ENCODE assay signal across 9 mouse cellular contexts in the genomic region with DNA sequence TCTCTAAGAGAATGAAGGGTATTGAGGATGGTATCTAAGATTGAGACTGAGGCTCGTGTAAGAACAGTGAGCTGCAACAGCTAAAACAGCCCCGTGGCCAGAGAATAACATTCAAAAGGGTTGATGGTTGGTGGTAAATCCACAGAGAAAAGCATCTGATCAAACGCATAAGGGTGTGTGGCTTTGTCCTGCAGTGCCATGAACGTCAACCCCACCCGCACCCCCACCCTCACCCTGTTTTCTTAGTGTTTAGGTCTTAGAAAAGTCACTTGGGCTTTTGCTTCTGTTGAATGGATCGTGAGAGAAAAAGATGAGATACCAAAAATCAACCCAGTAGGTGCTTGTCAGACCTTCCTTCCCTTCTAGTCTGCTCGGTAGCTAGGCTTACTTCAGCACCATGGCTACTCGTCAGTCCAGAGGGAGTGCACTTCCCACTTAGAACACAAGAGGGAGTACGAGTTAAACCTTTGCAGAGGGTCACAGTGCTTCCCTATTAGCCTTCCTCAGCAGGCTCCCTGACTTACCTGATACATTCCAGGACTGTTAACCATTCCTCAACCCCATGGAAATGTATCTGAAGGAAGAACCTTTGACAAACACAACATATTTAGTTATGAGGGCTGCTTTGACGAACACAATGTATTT. TPM values are rescaled to one million over a fixed set of nuclear protein-coding genes. Genes with fewer than 3 reads are reported as not detected.
DNase-seq lines count a peak whose midpoint lies in the region; ATAC-seq and TF ChIP-seq lines count a peak whose summit lies in the region.
"Had no signal": no experiment of that assay in that cellular context is flagged by ENCODE, and none has a peak within 500 bp of the region (broad histone marks: within the 10 kb centered on the region; RNA-seq: fewer than 3 reads in every experiment).

No protein-coding gene starts in this region.

- no peaks in the 10 kb centered on the region for H3K27me3 ChIP-seq in ES-Bruce4 (ENCODE audit: control insufficient read depth, insufficient read depth, low read length, poor library complexity, severe bottlenecking)
- no peaks in the 10 kb centered on the region for H3K27me3 ChIP-seq in liver, embryonic 16.5 days (ENCODE audit: control insufficient read depth, insufficient read depth, low read depth, low read length)

- no peak overlapping the region for H3K9ac ChIP-seq in ES-Bruce4 (ENCODE audit: low read depth, poor library complexity, severe bottlenecking)
- H3K9ac ChIP-seq in liver, embryonic 16.5 days (ENCODE audit: low read depth, low read length): no peak overlapping the region
- H3K9ac ChIP-seq: liver, embryonic 15.5 days had no signal

- no peaks in the 10 kb centered on the region for H3K4me1 ChIP-seq in ES-Bruce4 (ENCODE audit: control insufficient read depth, insufficient read depth, low read length)
- peaks cover 7% of the 10 kb centered on the region for H3K4me1 ChIP-seq in liver, embryonic 16.5 days (ENCODE audit: control insufficient read depth, low read depth, low read length)

- 30% methylated on average over 10 of the region's 10 CpGs for WGBS in liver, embryonic 16.5 days (ENCODE audit: insufficient replicate concordance)

- no peaks in the 10 kb centered on the region for H3K9me3 ChIP-seq in ES-Bruce4 (replicated peaks; ENCODE audit: control insufficient read depth, insufficient read depth, low read length, poor library complexity, severe bottlenecking)
- no peaks in the 10 kb centered on the region for H3K9me3 ChIP-seq in liver, embryonic 16.5 days (replicated peaks; ENCODE audit: control insufficient read depth, low read length)
- H3K9me3 ChIP-seq: liver, embryonic 15.5 days had no signal

- no peak overlapping the region for H3K27ac ChIP-seq in ES-Bruce4 (ENCODE audit: insufficient read depth, low read length)
- H3K27ac ChIP-seq in liver, embryonic 16.5 days (ENCODE audit: low read length): no peak overlapping the region
- H3K27ac ChIP-seq: liver, embryonic 15.5 days had no signal

- intact Hi-C loops in heart, postnatal 14 days (cut with DNase I): loop anchor here (1.0 to 5.0 kb wide), 3 partner anchors 106 to 295 kb away; no protein-coding TSS in a partner anchor

- peak; percentile 64; the same call in 1 of the 2 replicates for ATAC-seq in liver, embryonic 16.5 days (ENCODE audit: low read depth)
- peak; percentile 89; the same call in 1 of the 2 replicates for ATAC-seq in neutrophil, adult 5-6 weeks (ENCODE audit: extremely low read depth, insufficient number of reproducible peaks, low FRiP score, poor library complexity, severe bottlenecking)

- TF ChIP-seq CTCF in ES-Bruce4 (IDR thresholded peaks at IDR 0.05; ENCODE audit: low read depth, low read length): peak; percentile 81

- TF ChIP-seq POLR2A in ES-Bruce4 (IDR thresholded peaks at IDR 0.05; ENCODE audit: insufficient read depth, low read length): no peak

- H3K4me3 ChIP-seq in ES-Bruce4 (ENCODE audit: low read depth, low read length): no peak overlapping the region
- H3K4me3 ChIP-seq in liver, embryonic 16.5 days (ENCODE audit: low read depth, low read length): no peak overlapping the region
- H3K4me3 ChIP-seq: liver, embryonic 15.5 days had no signal

- peak; percentile 66 for DNase-seq in c-Kit-negative CD71-positive TER-119-positive erythroid progenitor cells, embryonic 14.5 days (ENCODE audit: low read depth, low spot score)
- peak; percentile 61 for DNase-seq in fibroblast of lung, adult 2 months (ENCODE audit: low read depth)
- peak; percentile 78 to 91 for DNase-seq in heart, postnatal 14 days
- DNase-seq in kidney, postnatal 4 days: peak; percentile 71 to 81
- peak; percentile 75 for DNase-seq in testis, postnatal 14 days (ENCODE audit: low spot score)

- no peaks in the 10 kb centered on the region for H3K36me3 ChIP-seq in ES-Bruce4 (ENCODE audit: control insufficient read depth, insufficient read depth, low read length, poor library complexity, severe bottlenecking)
- no peaks in the 10 kb centered on the region for H3K36me3 ChIP-seq in liver, embryonic 16.5 days (ENCODE audit: control insufficient read depth, insufficient read depth)
- H3K36me3 ChIP-seq: liver, embryonic 15.5 days had no signal

- TF ChIP-seq EP300 in ES-Bruce4 (IDR thresholded peaks at IDR 0.05; ENCODE audit: insufficient read depth, low read depth, low read length): no peak

- no peak overlapping the region for H3K4me2 ChIP-seq in liver, embryonic 16.5 days (ENCODE audit: low read depth, low read length)
- H3K4me2 ChIP-seq: liver, embryonic 15.5 days had no signal

RNA-seq across cellular contexts. Expression of a gene that starts 9.0 kb away (rescaled TPM):
- polyA plus RNA-seq in ES-Bruce4 (2011; ENCODE audit: insufficient read depth, insufficient read length, low read depth, missing spikeins): 16.3 and 17.0 TPM in 2 replicates
- under 1 TPM; 0.22 to 0.36 TPM for total RNA-seq in heart, postnatal 14 days (2021)
- 2.5 TPM in 2 replicates for polyA plus RNA-seq in liver, embryonic 16.5 days (2015; fragmentation: Nextera tagmentation; extraction: Ambion mirVana)
- total RNA-seq in neutrophil, adult 5-6 weeks (2017): 0.81 TPM in 1 of 2 replicates, not detected in the other

RNA-seq across cellular contexts. Expression of a gene that starts 21.4 kb away (rescaled TPM):
- not detected in 2 replicates for polyA plus RNA-seq in ES-Bruce4 (2011; ENCODE audit: insufficient read depth, insufficient read length, low read depth, missing spikeins)
- not detected for total RNA-seq in heart, postnatal 14 days (2021)
- 0.11 and 0.16 TPM in 2 replicates for polyA plus RNA-seq in liver, embryonic 16.5 days (2015; fragmentation: Nextera tagmentation; extraction: Ambion mirVana)
- total RNA-seq in neutrophil, adult 5-6 weeks (2017): 0.37 and 0.70 TPM in 2 replicates

RNA-seq across cellular contexts. Expression of a gene that starts 22.3 kb away (rescaled TPM):
- polyA plus RNA-seq in ES-Bruce4 (2011; ENCODE audit: insufficient read depth, insufficient read length, low read depth, missing spikeins): 20.1 and 20.7 TPM in 2 replicates
- 10 to 100 TPM; 17.7 to 20.0 TPM for total RNA-seq in heart, postnatal 14 days (2021)
- polyA plus RNA-seq in liver, embryonic 16.5 days (2015; fragmentation: Nextera tagmentation; extraction: Ambion mirVana): 29.0 and 31.2 TPM in 2 replicates
- total RNA-seq in neutrophil, adult 5-6 weeks (2017): 12.7 and 16.0 TPM in 2 replicates

RNA-seq across cellular contexts. Expression of a gene that starts 35.5 kb away (rescaled TPM):
- polyA plus RNA-seq in ES-Bruce4 (2011; ENCODE audit: insufficient read depth, insufficient read length, low read depth, missing spikeins): 90.6 and 99.2 TPM in 2 replicates
- total RNA-seq in heart, postnatal 14 days (2021): 10 to 100 TPM; 30.4 to 38.0 TPM
- 27.5 and 27.8 TPM in 2 replicates for polyA plus RNA-seq in liver, embryonic 16.5 days (2015; fragmentation: Nextera tagmentation; extraction: Ambion mirVana)
- total RNA-seq in neutrophil, adult 5-6 weeks (2017): 37.0 and 40.7 TPM in 2 replicates

RNA-seq across cellular contexts. Expression of a gene that starts 36.4 kb away (rescaled TPM):
- polyA plus RNA-seq in ES-Bruce4 (2011; ENCODE audit: insufficient read depth, insufficient read length, low read depth, missing spikeins): 152 and 155 TPM in 2 replicates
- 10 to 100 TPM; 75.5 to 84.6 TPM for total RNA-seq in heart, postnatal 14 days (2021)
- 36.8 and 39.8 TPM in 2 replicates for polyA plus RNA-seq in liver, embryonic 16.5 days (2015; fragmentation: Nextera tagmentation; extraction: Ambion mirVana)
- total RNA-seq in neutrophil, adult 5-6 weeks (2017): 33.4 and 40.9 TPM in 2 replicates
